Mouse (Mus musculus) layer of hippocampus, postnatal 25 days (tissue): ENCODE measurements around the gene Fkbp9. TPM values are rescaled to one million over a fixed set of nuclear protein-coding genes. Genes with fewer than 3 reads are reported as not detected.

Source experiments
- DNase-seq, 2 experiments: peaks; one replicate each; pipeline ENCODE4 v3.0.0; 2022; ENCODE audit warnings: mixed read lengths in 2 of 2, low spot score in 1 of 2; ENCODE audit errors: extremely low spot score in 1 of 2
- total RNA-seq, 2 experiments: library from RNA; stranded (reverse); gene quantifications; 2 replicates each; pipeline ENCODE4 v1.2.3; 2021

Gene Fkbp9
- total RNA-seq, 2 experiments from 2014 or later: 26.6 to 29.5 TPM

GRCm38 (mm10) chr6:56903831-56904230, 72.0 kb downstream of the Fkbp9 start:
- no peak for DNase-seq

GRCm38 (mm10) chr6:56904330-56904729, 72.5 kb downstream of the Fkbp9 start:
- DNase-seq: no peak

DNA sequence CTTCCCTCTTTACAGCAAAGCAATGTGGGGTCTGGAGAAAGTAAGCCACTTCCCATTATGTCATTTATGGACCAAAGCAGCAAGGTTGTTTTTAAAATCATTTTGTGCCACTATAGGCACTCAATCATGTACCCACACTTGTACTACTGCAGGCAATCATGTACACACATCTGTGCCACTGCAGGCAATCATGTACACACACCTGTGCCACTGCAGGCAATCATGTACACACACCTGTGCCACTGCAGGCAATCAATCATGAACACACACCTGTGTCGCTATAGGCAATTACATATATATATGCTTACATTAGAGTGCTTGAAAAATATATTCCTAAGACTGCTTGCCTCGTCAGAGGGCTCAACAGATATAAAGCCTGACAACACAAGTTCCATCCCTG, 73.1 kb downstream of the Fkbp9 start:
- DNase-seq: no peak

GRCm38 (mm10) chr6:56905486-56905885, 73.6 kb downstream of the Fkbp9 start:
- no peak for DNase-seq

- no peak for DNase-seq
These were observed 74.4 kb downstream of the Fkbp9 start for GRCm38 (mm10) chr6:56906121-56906846.

DNA sequence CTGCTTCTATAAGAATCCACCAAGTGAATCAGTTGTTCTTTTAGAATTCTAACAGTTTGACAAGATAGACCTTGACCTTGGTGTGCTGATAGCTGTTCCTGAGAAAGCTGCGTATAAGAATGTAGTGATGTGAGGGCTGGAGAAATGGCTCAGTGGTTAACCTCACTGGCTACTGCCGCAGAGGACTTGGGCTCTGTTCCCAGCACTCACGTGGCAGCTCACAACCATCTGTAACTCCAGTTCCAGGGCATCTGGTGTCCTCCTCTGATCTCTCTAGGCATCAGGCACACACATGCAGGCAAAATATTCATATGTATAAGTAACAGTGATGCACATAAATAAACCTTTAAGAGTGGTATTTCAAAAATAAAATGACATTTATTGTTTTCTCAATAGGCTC, 76.1 kb downstream of the Fkbp9 start:
- DNase-seq: no peak

- no peak for DNase-seq
These were observed 76.5 kb downstream of the Fkbp9 start for GRCm38 (mm10) chr6:56908397-56908796.

GRCm38 (mm10) chr6:56908912-56909311, 77.1 kb downstream of the Fkbp9 start:
- DNase-seq: peak in 1 of 2 experiments; percentile 65

GRCm38 (mm10) chr6:56910910-56911309, 79.1 kb downstream of the Fkbp9 start:
- DNase-seq: no peak

DNA sequence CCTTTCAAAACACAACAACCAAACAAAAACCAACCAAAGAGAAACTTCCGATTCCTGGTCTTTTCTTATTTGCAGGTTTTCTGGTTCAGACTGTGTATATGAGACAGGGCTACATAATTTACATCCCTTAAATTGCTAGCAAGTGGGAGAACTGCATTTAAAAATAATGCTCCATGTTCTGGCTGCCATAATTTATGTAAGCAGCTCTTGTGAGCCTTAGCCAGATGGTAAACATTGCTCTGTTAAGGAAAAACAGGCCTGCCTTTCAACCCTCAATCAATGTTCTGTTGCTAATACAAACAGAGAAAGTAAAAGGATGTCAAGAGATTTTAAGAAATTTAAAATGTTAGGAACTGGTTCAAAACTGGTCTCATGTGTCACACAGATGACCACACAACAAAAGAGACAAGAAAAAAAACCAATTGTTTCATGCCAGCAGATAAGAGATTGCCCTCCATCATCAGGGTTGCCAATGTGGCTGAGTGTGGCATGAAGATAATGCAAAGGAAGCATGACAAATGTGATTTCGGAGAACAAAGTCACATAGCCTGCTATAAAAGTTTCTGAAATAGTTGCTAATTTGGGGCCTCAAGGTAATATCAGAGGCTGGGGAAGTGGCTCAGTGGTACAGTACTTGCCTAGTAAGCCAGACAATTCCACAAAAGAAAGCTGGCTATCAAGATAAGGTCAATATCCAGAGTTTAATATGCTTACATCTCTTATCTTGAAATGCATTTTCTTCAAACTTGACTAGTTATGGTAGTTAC, 81.4 kb downstream of the Fkbp9 start:
- DNase-seq: no peak

- no peak for DNase-seq
These were observed 84.4 kb downstream of the Fkbp9 start for GRCm38 (mm10) chr6:56916279-56916678.

DNA sequence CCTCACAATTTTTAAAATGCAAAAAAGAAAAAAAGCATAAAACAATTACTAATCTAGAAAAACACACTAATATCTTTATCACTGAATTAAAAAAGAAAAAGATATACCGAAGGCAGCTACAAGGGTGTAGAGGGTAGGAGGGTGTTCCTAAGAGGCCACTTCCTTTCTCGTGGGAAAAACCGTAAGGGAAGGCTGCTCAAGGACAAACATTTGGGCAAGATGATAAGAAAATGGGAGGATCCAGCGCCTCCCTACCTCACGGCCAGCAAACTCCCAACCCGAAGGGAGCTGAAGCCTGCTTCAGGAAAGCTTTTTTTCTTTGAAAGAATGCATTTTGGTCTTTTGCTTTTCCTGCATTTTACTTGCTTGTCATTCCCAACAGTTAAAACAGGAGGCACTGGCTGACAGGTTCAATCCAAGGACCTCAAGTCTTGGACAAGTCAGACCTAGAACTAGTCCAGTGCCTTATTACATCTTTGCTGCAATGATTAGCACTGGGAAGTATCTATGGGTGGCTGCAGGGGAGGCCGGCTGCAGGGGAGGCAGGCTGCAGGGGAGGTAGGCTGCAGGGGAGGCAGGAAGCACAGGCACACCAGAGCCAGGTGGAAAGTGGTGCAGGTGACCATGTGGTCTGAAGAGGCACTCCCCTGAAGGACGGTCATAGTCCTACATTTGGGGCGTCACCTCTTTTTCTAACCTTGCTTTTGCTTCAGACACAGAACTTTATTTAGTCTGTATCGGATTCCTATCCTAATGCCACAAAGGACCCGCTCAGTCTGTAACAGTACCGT, 85.9 kb downstream of the Fkbp9 start:
- no peak for DNase-seq

DNA sequence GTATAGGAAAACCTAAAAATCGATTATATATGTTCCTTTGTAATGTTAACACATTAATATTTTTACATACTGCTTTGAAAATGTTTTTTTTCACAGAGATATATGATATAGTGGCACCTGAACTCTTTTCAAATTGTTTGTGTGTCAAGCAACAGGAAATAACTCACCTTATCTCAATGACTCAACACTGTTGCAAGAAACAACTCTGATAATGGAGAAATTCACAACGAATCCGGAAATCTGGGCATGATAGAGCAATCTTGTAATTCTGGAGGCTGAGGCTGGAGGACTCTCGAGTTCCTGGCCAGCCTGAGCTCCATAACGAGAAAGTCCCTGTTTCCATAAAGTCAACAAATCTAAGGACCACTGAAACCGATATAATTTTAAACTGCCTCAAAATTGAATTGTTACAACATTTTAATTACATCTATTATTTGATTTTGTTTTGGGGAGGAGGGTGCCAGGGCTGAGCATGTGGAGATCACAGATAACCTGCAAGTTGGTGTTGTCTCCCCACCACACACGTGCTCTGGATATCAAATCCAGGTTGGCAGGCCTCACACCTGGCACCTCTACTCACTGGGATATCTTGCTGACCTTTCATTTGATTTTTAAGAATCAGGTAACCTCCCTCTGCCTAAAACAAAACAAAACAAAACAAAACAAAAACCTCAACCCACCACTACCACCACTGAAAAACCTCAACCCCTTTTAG, 87.6 kb downstream of the Fkbp9 start:
- DNase-seq: no peak

DNA sequence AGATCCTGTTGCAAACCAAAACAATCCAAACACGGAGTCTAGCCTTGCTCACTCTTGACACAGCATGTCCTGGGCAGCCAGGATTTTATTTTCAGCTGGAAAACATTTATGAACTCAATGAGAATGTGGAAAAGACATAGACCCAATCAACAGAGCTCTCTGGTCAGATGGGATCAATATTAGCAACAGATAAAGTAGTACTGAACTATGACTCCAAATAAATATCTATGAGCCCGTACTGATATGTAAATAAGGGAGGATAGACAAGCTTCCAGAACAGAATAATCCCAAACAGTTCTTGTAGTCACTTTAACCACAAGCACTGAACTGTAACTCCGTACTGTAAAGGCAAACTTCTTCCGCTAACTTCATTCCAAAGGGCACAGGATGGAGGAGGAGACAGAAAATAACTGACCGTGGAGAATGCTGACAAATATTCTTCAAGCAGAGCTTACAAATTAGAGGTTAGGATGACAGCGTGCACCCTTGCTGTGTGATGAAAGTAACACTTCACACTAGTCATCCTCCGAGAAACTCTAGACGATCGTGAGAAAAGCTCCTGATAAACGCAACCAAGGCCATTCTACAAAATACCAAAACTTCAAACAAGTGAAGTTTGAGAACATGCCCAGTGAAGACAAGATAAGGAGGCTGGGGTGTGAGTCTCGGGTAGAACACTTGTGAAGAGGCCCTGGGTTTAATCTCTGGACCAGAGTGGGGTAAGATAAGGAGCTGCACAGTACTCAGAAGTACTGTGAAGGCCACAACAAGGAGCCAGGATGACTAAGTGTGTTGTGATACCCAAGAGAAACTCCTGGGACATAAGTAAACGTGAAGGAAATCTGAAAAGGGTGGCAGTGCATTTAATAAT, 88.6 kb downstream of the Fkbp9 start:
- no peak for DNase-seq

GRCm38 (mm10) chr6:56923331-56923725, 91.5 kb downstream of the Fkbp9 start:
- no peak for DNase-seq

DNA sequence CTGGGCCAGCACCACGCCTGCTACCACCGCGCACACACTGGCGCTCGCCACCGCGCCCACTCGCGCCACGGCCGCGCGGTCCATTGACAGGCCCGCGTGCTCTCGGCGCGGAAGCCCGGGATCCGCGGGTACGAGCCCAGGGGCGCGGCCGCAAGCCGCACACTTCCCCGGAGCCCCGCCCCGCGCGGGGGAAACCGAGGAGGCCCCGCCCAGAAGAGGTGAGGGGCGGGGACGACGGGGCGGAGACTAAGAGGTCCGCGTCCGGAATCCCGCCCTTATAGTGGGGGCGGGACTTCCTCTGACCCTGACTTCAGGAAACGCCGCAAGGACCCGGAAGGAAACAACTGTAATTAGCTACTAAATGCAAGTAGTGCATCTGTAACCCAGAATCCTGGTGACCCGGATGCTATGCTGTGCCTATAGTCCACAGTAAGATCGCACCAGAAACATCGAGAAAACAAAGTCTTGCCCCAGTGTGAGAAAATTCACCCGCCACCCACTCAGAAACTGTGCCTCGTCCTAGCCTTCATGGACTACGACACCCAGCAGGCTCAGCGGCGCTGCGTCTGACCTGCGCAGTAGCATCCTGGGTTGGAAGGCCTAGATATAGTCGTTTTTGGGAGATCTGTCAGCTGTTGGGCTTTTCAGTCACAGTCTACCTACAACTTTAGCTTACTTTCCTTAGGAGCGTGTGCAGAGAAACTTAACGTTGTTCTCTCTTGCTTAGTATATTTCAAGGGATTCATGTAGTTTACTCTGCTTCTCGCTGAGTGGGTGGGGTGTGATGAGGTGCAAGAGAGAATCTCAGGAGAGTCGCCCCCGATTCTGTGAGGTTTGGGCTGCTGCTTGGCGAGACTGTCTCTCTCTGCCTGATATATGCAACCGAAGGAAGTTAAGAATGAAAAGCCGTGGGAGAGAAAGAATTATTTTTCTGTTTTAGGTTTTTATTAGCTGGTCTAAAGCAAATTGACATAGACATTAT, 92.2 kb downstream of the Fkbp9 start, which contains the start of the genes Nt5c3 and Vmn1r4:
Nt5c3 (minus strand) TSS at position 207 of the 982 bp plus-strand sequence.
Vmn1r4 (plus strand) TSS at position 290 of the 982 bp plus-strand sequence.
- DNase-seq: peak; percentile 74 to 88
